Mouse (Mus musculus) liver, embryonic 14.5 days (tissue): Measurements from ENCODE around the gene Sult3a1. TPM values are rescaled to one million over a fixed set of nuclear protein-coding genes. Genes with fewer than 3 reads are reported as not detected.

Experiments
- ATAC-seq: fragments of 200-750 bp; cut with Nextera tagmentation; 2 replicates; pipeline ENCODE4 v1.8.0; 2017; ENCODE audit warnings: moderate number of reproducible peaks, mild to moderate bottlenecking, moderate library complexity; ENCODE audit not compliant: insufficient read depth
- DNase-seq, 3 experiments: peaks; one replicate each; pipeline ENCODE4 v3.0.0-alpha.2; 2012 to 2013; ENCODE audit warnings: low read depth in 3 of 3, low spot score in 3 of 3
- H3K27ac ChIP-seq: fragments of 300-500 bp; sonication (generic); 2 replicates; pipeline ENCODE4 v1.5.1; 2014; ENCODE audit warnings: moderate library complexity, mild to moderate bottlenecking, control low read depth, inconsistent platforms
- H3K27me3 ChIP-seq: fragments of 300-500 bp; sonication (generic); 2 replicates; pipeline ENCODE4 v1.6.1; 2014; ENCODE audit warnings: mild to moderate bottlenecking, low read length, moderate library complexity; ENCODE audit not compliant: control insufficient read depth, insufficient read depth
- H3K36me3 ChIP-seq: fragments of 300-500 bp; sonication (generic); replicated peaks from 2 replicates; pipeline ENCODE4 v1.6.1; 2014; ENCODE audit warnings: low read depth; ENCODE audit not compliant: control insufficient read depth, insufficient read depth
- H3K4me1 ChIP-seq, 2 experiments: fragments of 200-500 bp in 1 of 2; fragments of 300-500 bp in 1 of 2; sonication (generic) in 1 of 2; replicated peaks; 2 replicates each; pipeline ENCODE4 v1.6.1; 2012 to 2014; ENCODE audit warnings: antibody characterized with exemption in 1 of 2, inconsistent platforms in 1 of 2, low read length in 1 of 2; ENCODE audit not compliant: control insufficient read depth in 2 of 2, insufficient read depth in 2 of 2
- H3K4me2 ChIP-seq: fragments of 300-500 bp; sonication (generic); 2 replicates; pipeline ENCODE4 v1.6.1; 2014; ENCODE audit warnings: low read depth, mild to moderate bottlenecking, control low read depth, moderate library complexity
- H3K4me3 ChIP-seq, 2 experiments: fragments of 200-500 bp in 1 of 2; fragments of 300-500 bp in 1 of 2; sonication (generic) in 1 of 2; 2 replicates each; pipeline ENCODE4 v1.5.1; 2012 to 2014; ENCODE audit warnings: low read depth in 2 of 2, low read length in 2 of 2, mild to moderate bottlenecking in 2 of 2, control low read depth in 1 of 2, inconsistent platforms in 1 of 2, moderate library complexity in 1 of 2; ENCODE audit not compliant: insufficient read depth in 1 of 2
- H3K9ac ChIP-seq: fragments of 300-500 bp; sonication (generic); replicated peaks from 2 replicates; pipeline ENCODE4 v1.6.1; 2014; ENCODE audit warnings: mild to moderate bottlenecking, control low read depth, moderate library complexity
- H3K9me3 ChIP-seq: fragments of 300-500 bp; sonication (generic); 2 replicates; pipeline ENCODE4 v1.6.1; 2016; ENCODE audit warnings: low read length, mixed read lengths; ENCODE audit not compliant: control insufficient read depth
- CTCF ChIP-seq: IDR thresholded peaks from 2 replicates; pipeline ENCODE4 v1.5.1; 2016; ENCODE audit warnings: antibody characterized with exemption, low read depth, control low read depth
- EP300 ChIP-seq: IDR thresholded peaks from 2 replicates; pipeline ENCODE4 v1.6.1; 2016; ENCODE audit warnings: antibody characterized with exemption, low read depth
- WGBS: fragments of 180-500 bp; shearing (Covaris S2); extraction: QIAGEN DNeasy Blood & Tissue Kit; methylation state at CpG from one replicate; pipeline ENCODE4 v1.1.7; 2014; ENCODE audit not compliant: insufficient replicate concordance; 5-methylcytosine and 5-hydroxymethylcytosine counted together
- polyA plus RNA-seq, 2 experiments: library from polyadenylated mRNA; depleted of rRNA in 1 of 2; stranded (reverse) in 1 of 2; unstranded in 1 of 2; fragments of >200 nt; fragmentation: Nextera tagmentation in 1 of 2; extraction: Ambion mirVana in 1 of 2; gene quantifications; 2 replicates each; pipeline versions ENCODE4 v1.2.1 to v1.2.3; 2012 to 2014

Sult3a1 gene
- polyA plus RNA-seq, 2 experiments, result not detected

DNA sequence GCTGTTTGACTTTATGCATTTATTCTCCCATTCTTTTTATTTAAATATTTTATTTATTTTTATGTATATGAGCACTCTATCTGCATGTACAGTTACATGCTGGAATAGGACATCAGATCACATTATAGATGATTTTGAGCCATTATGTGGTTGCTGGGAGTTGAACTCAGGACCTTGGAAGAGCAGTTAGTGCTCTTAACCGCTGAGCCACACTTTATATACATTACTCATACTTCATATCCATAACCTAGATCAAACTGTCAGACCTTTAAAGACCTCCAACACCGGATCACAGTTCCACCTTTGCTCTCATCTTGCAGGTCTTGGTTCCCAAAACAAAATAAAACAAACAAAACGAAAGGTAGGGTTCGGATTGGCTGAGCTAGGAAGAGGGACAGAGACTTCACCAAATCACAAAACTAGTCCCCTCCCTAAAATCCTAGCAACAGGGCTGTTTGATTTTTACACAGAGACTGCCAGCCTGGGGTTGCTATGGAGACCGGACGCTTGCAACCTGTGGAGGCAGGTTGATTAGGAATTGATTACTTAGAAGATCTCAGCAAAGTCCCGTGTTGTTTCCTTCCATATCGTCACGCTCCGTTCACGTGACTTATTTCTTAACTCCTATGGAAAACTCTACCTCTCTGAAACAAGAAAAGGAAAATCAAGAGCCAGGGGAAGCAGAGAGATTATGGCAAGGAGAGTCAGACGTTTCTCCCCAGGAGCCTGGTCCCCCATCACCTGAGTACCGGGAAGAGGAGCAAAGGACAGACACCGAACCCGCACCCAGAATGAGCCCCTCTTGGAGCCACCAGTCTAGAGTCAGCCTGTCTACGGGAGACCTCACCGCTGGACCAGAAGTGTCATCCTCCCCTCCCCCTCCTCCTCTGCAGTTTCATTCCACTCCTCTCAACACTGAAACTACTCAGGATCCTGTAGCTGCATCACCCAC lies 47.3 kb downstream of the Sult3a1 start, which contains the start of gene Rsph4a:
TSS of gene Rsph4a (plus strand) at position 582 of the 952 bp plus-strand sequence.
- no peak within 1 kb of the TSS; a peak in 1 of 4 replicates for H3K4me3 ChIP-seq
- no peaks in the 10 kb centered on the region for H3K27me3 ChIP-seq
- no peaks in the 10 kb centered on the region for H3K4me1 ChIP-seq
- no peak within 1 kb of the TSS for H3K9ac ChIP-seq
- WGBS, result 6% methylated on average over 17 of the region's 17 CpGs
- TF ChIP-seq CTCF, result no peak
- no peak for TF ChIP-seq EP300
- ATAC-seq (peak; percentile 61), DNase-seq (peak in 2 of 3 experiments; percentile 9)
- H3K9me3 ChIP-seq, result no peaks in the 10 kb centered on the region
- no peak within 1 kb of the TSS for H3K27ac ChIP-seq
- H3K36me3 ChIP-seq, result no peaks in the 10 kb centered on the region
- peak within 1 kb of the TSS; percentile 44 for H3K4me2 ChIP-seq

DNA sequence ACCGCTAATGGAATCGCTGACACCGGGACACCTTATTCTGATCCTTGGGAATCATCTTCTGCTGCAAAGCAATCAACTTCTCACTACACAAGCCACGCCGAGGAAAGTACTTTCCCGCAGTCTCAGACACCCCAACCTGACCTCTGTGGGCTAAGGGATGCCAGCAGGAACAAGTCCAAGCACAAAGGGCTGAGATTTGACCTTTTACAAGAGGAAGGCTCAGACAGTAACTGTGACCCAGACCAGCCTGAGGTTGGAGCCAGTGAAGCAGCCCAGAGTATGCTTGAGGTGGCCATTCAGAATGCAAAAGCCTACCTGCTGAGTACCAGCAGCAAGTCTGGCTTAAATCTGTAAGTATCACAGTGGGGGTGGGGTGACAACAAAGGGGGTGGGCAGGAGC lies 48.0 kb downstream of the Sult3a1 start:
- Histone ChIP-seq H3K4me1 (no peaks in the 10 kb centered on the region), H3K4me3 (no peak overlapping the region), H3K9ac (no peak overlapping the region), H3K27ac (no peak overlapping the region), H3K9me3 (no peaks in the 10 kb centered on the region), H3K27me3 (no peaks in the 10 kb centered on the region), H3K36me3 (no peaks in the 10 kb centered on the region), H3K4me2 (peak overlapping the region; percentile 44; the same call in 1 of the 2 replicates)
- TF ChIP-seq EP300, result no peak
- TF ChIP-seq CTCF, result no peak
- DNase-seq, result no peak
- WGBS, result 7% methylated on average over 6 of the region's 6 CpGs
- no peak for ATAC-seq

Other genes with a start within 250 kb of the Sult3a1 start
- gene Clvs2, start 233.0 kb upstream of the Sult3a1 start, polyA plus RNA-seq (2012; rRNA removed), result 0.03 TPM in 1 of 2 replicates, not detected in the other
- gene Clvs2, start 233.0 kb upstream of the Sult3a1 start, polyA plus RNA-seq (2014; fragmentation: Nextera tagmentation; extraction: Ambion mirVana), result not detected in 2 replicates
- gene Sult3a2, start 71.0 kb upstream of the Sult3a1 start, polyA plus RNA-seq (2012; rRNA removed), result not detected in 2 replicates
- gene Sult3a2, start 71.0 kb upstream of the Sult3a1 start, polyA plus RNA-seq (2014; fragmentation: Nextera tagmentation; extraction: Ambion mirVana), result not detected in 2 replicates
- gene Rsph4a, start 47.4 kb downstream of the Sult3a1 start, polyA plus RNA-seq (2012; rRNA removed), result not detected in 2 replicates
- not detected in 2 replicates for gene Rsph4a, start 47.4 kb downstream of the Sult3a1 start, polyA plus RNA-seq (2014; fragmentation: Nextera tagmentation; extraction: Ambion mirVana)
- 3.0 and 3.9 TPM in 2 replicates for gene Zup1, start 93.5 kb downstream of the Sult3a1 start, polyA plus RNA-seq (2012; rRNA removed)
- gene Zup1, start 93.5 kb downstream of the Sult3a1 start, polyA plus RNA-seq (2014; fragmentation: Nextera tagmentation; extraction: Ambion mirVana), result 6.8 and 7.3 TPM in 2 replicates
- gene Rwdd1, start 161.9 kb downstream of the Sult3a1 start, polyA plus RNA-seq (2012; rRNA removed), result 15.7 and 30.7 TPM in 2 replicates
- gene Rwdd1, start 161.9 kb downstream of the Sult3a1 start, polyA plus RNA-seq (2014; fragmentation: Nextera tagmentation; extraction: Ambion mirVana), result 47.6 and 49.6 TPM in 2 replicates
- not detected in 2 replicates for gene Trappc3l, start 179.9 kb downstream of the Sult3a1 start, polyA plus RNA-seq (2012; rRNA removed)
- not detected in 2 replicates for gene Trappc3l, start 179.9 kb downstream of the Sult3a1 start, polyA plus RNA-seq (2014; fragmentation: Nextera tagmentation; extraction: Ambion mirVana)
- not detected in 2 replicates for gene Calhm4, start 186.6 kb downstream of the Sult3a1 start, polyA plus RNA-seq (2012; rRNA removed)
- not detected in 2 replicates for gene Calhm4, start 186.6 kb downstream of the Sult3a1 start, polyA plus RNA-seq (2014; fragmentation: Nextera tagmentation; extraction: Ambion mirVana)
- gene Calhm5, start 238.8 kb downstream of the Sult3a1 start, polyA plus RNA-seq (2012; rRNA removed), result 0.01 and 0.02 TPM in 2 replicates
- gene Calhm5, start 238.8 kb downstream of the Sult3a1 start, polyA plus RNA-seq (2014; fragmentation: Nextera tagmentation; extraction: Ambion mirVana), result 0.01 TPM in 1 of 2 replicates, not detected in the other